Mouse (Mus musculus): ENCODE measurements at regions not wholly inside any gene's neighbourhood (a gene's known extent, or its start where the extent isn't known, plus 50 kb on each side); places are given as distances from the start of the nearest gene placed in this dataset.

- no peak for DNase-seq
These were observed 261.1 kb upstream of the Kcnq5 start for GRCm38 (mm10) chr1:22222836-22223235.

GRCm38 (mm10) chr1:22211795-22212194, 250.1 kb upstream of the Kcnq5 start:
- DNase-seq, result no peak

- DNase-seq, result no peak
These were observed 249.5 kb upstream of the Kcnq5 start for GRCm38 (mm10) chr1:22211232-22211631.

- peak in 1 of 2 experiments; percentile 11 for DNase-seq
These were observed 248.9 kb upstream of the Kcnq5 start for GRCm38 (mm10) chr1:22210621-22211020.

GRCm38 (mm10) chr1:22208287-22208686, 246.5 kb upstream of the Kcnq5 start:
- DNase-seq, result peak; percentile 71 to 73

- DNase-seq, result peak; percentile 16 to 20
These were observed 245.2 kb upstream of the Kcnq5 start for GRCm38 (mm10) chr1:22206935-22207334.

GRCm38 (mm10) chr1:22167621-22168181, 206.0 kb upstream of the Kcnq5 start:
- DNase-seq, result peak; percentile 29 to 47

- DNase-seq, result no peak
These were observed 174.9 kb upstream of the Kcnq5 start for GRCm38 (mm10) chr1:22136571-22137122.

GRCm38 (mm10) chr1:22118266-22118772, 156.6 kb upstream of the Kcnq5 start:
- DNase-seq, result no peak

GRCm38 (mm10) chr1:22116466-22116865, 154.7 kb upstream of the Kcnq5 start:
- DNase-seq, result peak; percentile 53 to 68

GRCm38 (mm10) chr1:22105496-22105895, 143.8 kb upstream of the Kcnq5 start:
- peak; percentile 39 to 46 for DNase-seq

- DNase-seq, result peak; percentile 25 to 37
These were observed 109.8 kb upstream of the Kcnq5 start for GRCm38 (mm10) chr1:22071405-22072117.

- DNase-seq, result no peak
These were observed 108.3 kb upstream of the Kcnq5 start for GRCm38 (mm10) chr1:22070028-22070427.

All from cerebellum, postnatal 10 days (tissue).